Mouse (Mus musculus) thymus, postnatal 36 days (tissue): ENCODE data around the gene Acyp1.

Experiments
- DNase-seq, 2 experiments: peaks; one replicate each; pipeline ENCODE4 v3.0.0; 2022; ENCODE audit warnings: mixed read lengths in 2 of 2

The Acyp1 gene

DNA sequence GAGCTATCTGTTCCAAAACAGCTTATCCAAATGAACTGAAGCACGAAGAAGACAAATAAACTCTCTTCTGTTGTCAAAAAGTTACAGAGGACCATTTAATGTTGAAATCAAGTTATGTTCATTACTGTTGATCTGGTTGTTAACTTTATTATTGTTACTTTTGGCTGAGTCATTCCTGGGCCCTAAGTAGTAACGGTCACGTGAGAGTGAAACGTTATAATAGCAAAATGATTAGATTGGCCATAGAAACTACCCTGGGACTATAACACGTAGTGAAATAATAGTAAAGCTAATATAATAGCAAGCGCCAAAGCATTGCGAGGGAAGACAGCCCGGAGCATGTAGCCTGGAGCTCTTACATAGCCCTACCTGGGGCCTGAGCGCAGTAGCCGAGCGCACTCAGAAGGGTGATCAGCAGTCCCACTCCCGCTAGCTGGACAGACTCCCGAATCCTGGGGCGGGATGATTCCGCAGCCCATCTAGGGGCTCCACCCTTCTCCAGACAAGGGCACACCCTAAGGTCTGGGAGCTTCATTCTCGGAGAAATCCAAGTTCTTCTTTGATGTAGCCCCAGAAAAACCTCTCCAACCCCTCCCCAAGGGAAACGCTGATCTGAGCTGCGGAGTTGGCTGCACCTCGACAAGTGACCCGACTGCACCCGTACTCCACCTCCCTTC lies at the start of gene Acyp1:
Gene Acyp1, minus strand, starts transcription at position 630 of the 677 bp plus-strand sequence.
- DNase-seq = no peak

DNA sequence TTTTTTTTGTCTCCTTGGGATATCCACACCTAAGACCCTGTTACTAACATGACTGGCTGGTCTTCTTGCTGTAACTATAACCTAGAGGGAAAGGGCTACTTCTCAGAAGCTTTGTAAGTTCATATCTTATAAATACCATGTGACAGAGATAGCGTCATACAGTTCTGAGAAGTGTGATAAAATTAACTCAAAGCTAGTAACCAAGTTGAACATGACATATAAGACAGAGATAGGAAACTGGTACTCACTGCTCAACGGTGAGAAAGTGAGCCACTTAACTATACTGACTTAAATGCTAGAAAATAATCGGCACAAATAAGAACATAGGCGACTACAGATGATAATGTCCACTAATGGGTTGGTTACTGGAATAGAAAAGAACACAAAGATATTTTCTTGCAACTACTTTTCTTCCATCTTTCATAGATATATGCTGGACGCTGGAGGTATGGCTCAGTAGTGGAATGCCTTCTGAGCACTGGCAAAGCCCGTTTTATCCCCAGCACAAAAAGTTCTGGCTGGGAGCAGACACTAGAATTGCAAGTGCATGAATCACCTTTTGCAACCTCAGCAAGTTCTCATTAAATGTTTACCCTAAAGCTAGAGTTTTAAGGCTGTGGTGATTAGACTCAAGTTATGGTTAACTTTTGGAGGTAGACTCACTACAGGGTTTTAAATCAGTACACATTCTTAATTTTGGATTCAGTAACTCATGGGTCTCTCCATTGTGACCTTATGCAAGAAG lies 49.5 kb upstream of the Acyp1 start:
- no peak for DNase-seq

DNA sequence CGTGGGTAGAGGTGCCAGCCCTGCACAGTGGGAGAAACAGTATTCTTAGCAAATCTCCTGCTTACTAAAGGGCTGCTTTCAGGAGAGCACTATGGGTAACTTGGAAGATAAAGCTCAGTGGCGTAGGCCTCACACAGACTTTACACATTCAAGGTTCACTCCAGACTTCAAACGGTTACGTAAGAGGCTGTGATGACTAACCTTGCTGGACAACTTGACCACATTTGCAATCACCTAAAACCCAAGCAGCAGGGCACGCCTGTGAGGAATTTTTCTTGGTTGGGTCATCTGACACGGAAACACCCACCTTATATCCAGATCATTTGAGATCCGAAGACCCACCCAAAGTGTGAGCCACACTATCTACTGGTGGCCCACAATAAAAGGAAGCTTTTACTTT lies 41.9 kb upstream of the Acyp1 start:
- DNase-seq = no peak

DNA sequence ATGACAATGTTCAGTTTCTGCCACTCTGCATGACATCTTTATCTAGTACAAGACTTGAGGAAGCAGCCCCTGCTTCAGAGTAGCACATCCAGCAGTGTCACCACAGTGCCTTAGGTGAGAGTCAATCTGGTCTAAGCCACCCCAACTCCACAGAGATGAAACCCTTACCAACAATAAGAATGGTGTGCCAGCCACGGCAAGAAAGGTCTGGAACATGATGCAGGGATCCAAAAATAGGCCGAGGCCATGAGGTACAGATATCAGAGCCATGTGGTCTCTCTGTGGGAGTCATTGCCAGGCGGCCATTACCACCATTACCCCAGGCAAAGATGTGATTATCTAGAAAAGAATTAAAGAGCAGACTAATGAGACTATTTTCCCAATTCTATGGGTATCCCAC lies 20.4 kb upstream of the Acyp1 start:
- DNase-seq = no peak

DNA sequence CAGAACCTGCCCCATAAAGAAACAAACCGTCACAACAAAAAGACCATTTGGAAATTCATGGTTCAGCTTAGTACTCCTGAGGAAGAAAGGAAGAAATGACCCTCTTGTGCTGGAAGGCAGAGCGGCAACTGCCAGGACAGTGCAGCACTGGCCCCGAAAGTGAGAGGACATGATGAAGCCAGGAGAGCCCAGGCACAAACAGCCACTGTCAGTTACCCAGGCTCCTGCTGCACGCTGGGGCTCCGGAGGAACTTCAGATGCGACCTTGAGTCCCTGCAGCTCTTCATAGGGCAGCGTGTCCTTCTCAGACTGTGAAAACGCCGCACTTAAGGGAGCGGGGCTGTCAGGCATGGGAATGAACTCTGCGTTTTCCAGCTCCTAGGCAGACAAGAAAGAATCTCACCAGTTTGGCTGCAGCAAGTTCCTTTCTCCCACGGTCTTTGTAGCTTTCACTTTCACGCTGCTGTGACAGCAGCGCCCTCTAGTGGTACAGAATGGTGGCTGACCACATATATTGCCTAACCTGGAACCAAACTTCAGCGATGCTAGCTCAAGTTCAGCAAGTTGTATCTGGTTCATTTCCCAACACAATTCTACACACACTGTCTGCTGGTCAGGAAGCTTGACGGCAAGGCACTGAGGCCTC lies 17.1 kb upstream of the Acyp1 start:
- peak; percentile 75 to 77 for DNase-seq

DNA sequence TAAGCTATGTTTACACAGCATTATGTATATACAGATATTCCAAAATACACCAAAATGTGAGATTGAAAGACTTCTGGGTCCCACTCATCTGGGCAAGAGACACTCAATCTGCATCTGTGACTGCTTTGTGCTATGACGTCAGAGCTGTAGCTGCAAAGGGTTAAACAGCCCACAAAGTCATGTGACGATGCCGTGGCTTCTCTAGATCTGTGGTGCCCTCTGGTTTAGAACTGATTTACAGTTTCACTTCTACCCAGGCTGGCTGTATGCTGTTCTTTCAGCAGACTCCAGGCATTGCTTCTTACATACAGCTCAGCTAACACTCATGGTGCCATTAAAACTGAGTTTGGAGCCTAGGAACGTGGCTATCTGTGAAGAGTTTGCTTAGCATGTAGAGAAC lies 16.5 kb upstream of the Acyp1 start:
- peak in 1 of 2 experiments; percentile 24 for DNase-seq

DNA sequence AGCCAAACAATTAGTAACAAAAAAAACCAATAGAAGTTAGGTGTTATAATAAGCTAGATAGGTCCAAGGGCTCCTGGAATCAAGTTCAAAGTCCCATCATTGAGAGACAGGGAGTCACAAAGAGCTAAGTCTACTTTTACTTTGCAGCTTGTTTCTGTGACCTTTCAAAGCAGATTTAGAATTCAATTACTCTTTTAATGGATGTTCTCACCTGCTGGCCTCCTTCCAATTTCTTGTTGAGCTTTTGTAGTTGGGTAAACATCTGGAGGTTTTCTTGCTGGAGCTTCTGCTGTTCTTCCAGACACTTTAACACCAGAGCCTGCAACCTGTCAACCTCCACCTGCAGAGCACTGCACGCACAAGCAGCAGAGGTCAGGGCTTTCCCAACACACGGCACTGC lies 15.0 kb upstream of the Acyp1 start:
- no peak for DNase-seq

DNA sequence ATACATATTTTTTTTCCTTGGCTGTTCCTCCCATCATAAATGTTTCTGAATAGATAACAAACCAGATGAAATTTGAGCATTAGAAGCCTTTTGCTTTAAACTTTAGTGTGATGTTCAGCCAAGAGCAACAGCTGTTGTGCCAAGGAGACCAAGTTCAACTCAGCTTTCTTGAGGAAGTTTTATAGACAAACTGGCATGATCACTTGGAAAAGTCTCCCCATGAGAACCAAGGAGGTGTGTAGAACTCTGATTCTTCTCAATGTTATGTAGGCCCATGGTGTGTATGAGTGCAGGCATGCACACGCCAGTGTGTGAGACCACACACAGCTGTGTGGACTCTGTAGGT lies 10.6 kb upstream of the Acyp1 start:
- DNase-seq = no peak

DNA sequence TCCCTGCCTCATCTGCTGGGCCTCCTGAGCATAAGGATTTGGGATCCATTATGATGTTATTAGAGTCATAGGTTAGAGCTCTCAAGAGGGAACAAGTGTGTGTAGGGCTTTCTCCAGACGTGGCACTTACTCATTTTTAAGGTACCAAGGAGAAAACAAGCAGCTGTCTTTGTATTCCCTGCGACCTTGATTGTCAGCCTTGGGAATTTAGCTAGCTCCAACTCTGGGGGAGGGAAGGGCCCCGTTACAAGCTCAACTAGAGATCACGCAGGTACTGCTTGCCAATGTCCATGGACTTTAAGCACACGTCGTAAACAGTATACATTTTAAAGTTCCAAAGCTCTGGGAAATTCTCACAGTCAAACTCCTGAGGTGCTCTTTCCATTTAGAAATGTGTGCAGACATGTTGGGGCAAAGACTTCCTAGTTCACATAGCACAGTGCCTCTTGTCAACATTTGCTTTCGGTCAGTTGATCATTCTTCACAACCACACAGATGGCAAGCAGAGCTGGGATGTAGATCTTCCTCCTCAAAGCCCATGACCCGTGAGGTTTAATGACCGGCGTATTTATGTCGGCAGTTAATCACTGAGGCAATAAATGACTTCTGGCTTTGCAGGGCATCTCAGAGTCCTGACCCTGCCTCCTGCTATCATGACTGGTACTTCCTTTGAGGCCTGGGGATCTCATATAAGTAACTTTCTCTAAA lies 10.0 kb upstream of the Acyp1 start:
- no peak for DNase-seq

DNA sequence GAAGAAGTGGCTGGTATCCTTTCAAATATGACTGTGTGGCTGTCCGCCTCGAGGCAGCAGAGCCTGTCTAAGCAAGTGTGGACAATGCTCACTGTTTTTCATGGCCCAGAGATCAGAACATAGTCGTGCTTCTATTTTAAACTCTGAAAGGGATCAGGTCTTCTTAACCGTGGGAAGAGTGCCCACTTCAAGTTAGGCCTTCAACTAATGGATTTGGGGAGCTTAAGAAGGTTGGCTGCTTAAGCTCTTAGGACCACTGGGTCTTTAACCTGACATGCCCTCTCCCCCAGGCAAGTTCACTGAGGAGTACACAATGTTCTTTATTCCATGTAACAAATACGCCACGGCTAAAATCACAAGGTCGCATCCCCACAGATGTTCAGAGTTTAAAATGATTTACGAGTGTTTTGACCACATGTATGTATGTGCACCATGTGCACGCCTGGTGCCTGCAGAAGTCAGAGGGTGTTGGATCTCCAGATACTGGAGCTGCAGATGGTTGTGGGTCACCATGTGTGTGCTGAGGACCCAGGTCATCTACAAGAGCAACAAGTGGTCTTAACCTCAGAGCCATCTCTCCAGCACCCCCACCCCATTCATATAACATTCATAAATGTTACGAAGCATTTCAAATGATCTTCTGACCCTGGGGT lies 9.2 kb upstream of the Acyp1 start:
- no peak for DNase-seq

DNA sequence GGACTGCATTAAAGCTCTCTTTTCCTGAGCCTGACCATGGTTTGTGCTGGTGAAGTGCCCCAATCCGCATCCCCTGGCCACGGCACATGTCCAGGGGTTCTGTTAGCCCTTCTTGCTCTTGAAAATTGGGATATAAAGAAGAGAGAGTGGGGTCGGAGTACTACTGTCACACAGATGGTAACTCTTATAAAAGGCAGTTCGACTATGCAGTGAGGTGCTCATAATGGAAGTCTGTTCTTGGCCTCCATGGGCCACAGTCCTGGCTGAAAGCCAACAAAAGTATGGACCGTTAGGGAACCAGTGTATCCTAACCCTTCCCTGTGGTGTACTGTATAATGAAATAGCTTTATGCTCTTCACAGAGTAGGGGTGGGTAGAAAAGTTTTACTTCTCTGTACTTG lies 8.7 kb upstream of the Acyp1 start:
- DNase-seq = no peak

DNA sequence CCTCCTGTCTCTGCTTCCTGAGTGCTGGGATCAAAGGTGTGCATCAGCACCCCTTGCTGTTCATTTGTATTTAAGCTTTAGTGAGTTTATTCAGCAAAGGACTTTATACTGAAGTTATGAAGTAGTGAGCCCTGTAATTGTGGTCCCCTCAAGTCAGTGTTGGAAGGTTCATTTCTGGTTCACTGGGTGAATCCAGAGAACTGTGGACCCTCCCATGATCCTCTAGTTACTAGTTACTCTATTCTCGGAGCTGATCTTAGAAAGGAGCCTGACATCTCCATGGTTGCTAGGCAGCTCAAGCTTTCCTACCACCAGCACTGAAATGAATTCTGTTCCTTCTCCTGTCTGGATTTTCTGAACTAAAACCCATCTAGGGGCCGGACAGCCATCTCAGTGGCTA lies 7.3 kb upstream of the Acyp1 start:
- DNase-seq = no peak

DNA sequence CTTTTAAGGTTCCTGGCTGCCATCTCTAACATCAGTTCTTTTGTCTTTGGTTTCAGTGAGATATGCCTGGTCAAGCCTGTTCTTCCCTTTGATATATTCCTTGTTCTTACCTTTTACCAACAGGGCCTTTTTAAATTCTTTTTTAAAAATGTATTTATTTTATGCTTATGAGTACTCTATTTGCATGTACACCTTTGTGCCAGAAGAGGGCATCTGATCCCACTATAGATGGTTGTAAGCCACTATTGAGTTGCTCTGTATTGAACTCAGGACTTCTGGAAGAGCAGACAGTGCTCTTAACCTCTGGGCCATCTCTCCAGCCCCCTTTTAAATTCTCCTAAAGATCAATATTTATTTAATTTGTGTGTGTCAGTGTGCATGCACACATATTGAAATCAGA lies 4.7 kb upstream of the Acyp1 start:
- DNase-seq = no peak

DNA sequence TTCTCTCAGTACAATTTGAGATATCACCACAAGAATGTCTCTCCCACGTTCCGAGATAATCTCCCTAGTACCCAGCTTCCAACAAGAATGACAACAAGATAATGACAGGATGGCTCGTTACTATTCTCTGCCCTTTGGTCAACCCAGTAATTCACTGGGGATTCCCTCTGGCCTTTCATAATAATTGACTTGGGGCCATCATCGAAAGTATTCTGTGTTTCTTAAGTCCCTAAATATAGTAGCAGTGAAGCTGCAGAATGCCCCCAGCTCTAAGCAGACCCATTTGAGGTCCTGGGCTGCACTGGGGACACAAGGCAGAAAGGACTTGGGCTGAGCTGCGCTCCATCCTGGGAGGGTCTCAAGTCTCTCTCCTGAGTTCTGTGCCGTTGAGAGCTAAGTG lies 4.0 kb upstream of the Acyp1 start:
- no peak for DNase-seq

DNA sequence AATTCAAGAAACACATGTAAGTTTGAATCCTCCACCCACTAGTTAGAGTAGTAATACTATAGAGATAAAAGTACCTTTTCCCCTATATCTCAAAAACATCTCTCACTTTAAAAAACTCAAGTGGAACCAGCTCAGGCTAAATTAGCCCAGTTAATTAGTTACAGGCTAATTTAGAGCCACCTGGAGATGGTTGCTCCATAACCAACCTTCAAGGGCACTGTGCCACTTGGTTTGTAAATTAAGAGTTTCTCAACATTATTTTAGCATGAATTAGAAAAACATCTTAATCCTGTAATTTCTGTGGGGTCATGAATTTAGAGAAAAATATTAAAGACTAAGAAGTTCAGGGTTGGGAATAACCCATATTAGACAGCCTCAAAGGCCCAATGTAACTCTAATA lies 3.3 kb upstream of the Acyp1 start:
- DNase-seq = no peak

DNA sequence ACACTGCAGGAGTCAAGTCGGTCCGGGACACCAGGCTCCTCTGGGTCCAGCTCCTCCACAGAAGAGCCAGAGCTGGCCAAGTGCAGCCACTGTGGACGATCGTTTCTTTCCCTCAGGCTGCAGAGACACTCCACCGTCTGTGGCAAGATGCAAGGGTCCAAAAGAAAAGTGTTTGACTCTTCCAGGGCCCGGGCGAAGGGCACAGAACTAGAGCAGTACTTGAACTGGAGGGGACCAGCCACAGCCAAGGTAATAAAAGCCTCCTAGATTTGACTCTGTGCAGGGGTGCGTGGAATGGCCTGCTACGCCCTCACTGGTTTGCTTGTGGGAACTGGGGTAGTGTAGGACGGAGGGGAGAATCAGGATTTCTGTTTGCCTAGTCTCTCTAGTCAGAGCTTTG lies 2.4 kb upstream of the Acyp1 start:
- no peak for DNase-seq

DNA sequence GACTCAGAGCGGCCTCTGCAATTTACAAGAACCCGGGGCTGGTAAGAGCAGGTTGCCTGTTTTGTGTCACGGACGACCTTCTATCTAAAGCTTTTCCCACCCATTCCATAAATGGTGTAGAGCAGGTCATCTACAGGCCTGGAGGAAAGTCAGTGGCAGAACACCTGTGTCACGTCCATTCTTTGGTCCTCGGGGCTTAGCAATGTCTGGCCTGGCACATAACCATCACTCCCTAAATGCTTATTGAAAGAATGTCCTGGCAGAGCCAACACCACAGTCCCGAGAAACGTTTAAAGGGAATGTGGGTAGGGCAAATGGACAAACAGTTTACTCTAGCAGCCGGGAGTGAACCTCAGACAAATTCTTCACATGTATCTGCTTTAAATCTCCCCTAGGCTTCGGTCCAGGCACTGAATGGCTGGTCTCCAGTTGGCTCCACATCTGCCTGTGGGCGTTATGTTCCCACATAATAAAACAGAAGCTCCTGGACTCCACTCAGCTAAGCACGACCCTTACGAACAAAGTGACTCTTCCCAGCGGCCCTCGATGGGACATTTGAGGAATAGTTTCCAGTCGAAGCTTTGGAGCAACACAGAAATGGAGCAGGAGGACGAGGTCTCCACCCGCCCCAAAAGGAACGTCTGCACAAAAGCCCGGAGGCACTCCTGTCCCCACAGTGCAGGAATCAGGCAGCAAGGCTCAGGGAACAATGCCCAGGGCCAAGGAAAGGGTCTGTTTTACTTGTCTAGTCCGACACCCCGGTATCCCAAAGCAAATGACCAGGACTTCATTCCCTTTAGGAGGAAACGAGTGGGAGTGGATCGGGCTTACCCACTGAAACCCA lies 1.1 kb upstream of the Acyp1 start:
- DNase-seq = no peak

DNA sequence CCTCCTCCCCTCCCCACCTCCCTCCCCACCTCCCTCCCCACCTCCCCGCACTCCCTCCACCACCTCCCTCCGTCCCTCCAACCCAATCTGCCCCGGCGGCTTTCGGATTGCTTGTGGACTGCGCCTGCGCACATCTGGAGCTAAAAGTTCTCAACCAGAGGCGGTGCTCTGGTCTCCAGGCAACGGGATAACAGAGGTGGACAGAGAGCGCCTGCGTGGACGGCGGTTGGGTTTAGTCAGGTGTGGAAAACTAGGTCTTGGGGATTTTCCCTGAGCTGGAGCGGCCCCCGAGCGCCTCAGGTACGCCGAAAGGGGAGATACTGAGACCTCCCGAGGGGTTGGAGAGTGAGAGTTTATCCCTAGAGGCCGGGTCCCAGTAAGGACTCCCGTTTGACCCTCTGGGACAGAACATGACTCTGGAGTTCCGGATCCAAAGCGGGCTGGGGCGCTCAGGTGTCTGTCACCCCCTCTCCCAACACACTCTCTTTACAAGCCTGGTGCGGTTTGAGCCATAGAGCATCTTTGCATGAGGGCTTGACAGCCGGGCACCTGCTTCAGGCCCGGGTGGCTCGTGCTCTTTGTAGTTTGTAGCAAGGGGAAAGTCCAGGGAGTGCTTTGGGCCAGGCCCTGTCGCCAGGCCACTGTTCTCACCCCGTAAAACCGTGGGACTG lies 383 bp upstream of the Acyp1 start, which contains the start of gene Zc2hc1c:
Gene Zc2hc1c, plus strand, starts transcription at position 106 of the 671 bp plus-strand sequence.
- DNase-seq = peak; percentile 23 to 45

DNA sequence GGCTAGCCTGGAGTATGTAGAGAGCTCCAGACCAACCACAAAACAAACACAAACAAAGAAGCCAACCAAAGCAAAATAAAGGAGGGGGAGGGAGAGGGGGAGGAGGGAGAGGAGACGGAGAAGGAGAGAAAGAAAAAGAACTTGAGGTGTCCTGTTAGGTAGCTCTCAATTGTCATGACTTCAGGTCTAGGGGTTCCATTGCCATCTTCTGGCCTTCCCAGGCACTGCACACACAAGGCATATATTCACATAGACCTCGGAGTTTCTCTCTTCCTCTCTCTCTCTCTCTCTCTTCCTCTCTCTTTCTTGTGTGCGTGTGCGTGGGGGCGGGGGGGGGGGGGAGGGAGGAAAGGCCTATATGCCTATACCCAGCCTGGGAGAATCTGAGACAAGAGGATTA lies 1.3 kb downstream of the Acyp1 start:
- DNase-seq = peak; percentile 45 to 47

DNA sequence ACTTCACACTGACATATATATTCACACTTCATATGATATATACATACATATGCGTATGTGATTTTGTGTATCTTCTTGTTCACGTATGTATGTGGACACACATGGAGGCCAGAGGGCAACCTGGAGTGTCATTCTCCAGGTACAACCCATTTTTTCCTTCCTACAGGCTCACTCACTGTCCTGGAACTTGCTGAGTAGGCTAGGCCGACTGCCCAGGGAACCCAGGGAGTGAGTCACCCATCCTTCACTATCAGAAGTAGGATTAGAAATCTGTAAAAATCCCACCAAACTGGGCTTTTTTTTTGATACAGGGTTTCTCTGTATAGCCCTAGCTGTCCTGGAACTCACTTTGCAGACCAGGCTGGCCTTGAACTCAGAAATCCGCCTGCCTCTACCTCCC lies 3.2 kb downstream of the Acyp1 start:
- no peak for DNase-seq

DNA sequence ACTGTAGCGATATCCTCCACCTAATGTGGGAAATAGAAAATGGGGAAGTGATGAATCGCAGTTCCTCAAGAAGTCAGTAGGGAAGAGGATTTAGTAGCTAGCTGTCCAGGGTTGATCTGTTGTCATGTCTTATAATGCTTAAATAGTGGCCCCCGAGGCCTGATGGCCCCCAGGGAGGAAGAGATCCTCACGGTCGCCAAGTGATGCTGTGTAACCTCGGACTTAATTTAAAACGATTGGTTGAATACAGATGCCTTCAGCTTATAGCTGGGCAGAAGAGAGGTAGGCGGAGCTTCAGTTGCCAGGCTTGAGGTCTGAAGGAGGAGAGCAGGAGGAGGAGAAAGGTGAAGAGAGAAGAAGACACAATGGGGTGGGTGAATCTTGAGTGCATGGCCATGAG lies 3.9 kb downstream of the Acyp1 start:
- no peak for DNase-seq
